Mouse (Mus musculus) ovary, postnatal 14 days (tissue): Measurements from ENCODE around the gene Hamp2.
A peak's percentile ranks its signal among the peaks of the same experiment; 100 is the strongest.
"Not testable (repeated sequence)": the region's sequence is repeated elsewhere in the genome, so short reads cannot be mapped to it uniquely, and the experiment has no call there.

Source experiments
- DNase-seq: peaks from one replicate; pipeline ENCODE4 v3.0.0; 2022; ENCODE audit warnings: low spot score

Gene Hamp2

DNA sequence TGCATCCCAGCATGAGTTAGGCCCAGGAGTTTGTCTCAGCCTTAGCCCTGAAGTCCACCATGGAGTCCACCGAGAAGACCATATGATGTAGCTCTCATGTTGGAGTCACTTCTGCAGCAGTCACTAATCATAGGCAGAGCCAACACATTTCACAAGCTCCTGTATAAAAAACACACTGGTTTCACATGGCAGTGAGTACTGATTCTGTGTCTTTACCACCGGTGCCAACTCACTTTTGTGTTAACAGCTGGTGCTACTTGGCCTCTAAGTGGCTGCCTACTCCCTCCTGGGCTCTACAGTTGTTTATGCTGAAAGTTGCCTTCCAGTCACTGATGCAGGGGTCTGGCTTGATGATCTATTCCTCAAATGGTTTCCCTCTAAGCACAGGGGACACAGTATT is at the start of gene Hamp2:
Gene Hamp2, minus strand, starts transcription at position 101 of the 400 bp plus-strand sequence.
- not testable (repeated sequence) for DNase-seq

DNA sequence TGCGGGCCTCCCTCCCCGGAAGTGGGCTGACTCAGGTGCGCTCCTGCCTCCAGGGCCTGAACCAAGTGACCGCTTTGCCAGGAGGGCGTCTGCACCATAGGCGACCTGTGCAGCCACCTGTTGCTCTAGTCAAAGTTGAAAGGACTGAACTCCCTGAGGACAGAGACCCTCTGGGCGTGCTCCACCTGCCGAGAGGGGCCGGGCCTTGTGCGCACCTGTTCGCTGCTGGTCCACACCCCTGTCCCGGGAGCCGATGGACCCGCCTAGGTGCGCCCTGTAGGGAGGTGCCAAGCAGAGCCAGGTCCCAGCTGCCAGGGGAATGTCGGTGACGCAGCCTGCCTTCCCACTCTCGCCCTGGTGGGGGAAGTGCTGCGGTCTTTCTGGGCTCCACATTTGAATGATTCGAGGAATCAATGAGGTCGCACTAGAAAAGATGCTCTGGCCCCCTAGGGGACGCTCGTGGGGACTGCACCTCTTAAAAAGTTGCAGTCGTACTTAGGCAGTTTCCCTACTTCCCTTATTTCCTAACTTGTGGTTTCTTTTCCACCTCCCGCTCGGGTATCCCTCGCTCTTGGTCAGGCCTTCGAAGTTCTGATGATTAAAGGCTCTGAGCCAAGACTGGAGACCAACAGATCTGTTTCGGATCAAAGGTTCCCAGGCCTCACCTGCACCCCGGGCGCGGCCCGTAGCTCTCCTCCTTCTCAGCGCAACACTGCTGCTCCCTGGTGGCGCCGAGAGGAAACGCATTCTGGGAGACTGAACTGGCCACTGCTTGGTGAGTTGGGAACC is 49.2 kb upstream of the Hamp2 start, which contains the start of gene Fam187b:
Gene Fam187b, plus strand, starts transcription at position 290 of the 789 bp plus-strand sequence.
- DNase-seq, result peak; percentile 86

DNA sequence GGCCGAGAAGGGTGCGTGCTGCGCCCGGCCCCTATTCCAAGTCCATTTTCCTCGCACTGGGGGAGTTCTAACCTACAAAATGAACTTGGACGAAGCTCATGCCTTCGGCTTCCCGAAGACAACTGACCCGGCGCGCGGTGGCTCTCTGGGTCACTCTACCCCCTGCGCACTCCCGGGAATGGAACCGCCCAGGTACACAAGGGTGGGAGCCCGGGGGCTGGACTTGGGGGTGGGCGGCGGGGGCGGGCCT is 48.7 kb upstream of the Hamp2 start, which contains the start of gene Lsr:
Gene Lsr, minus strand, starts transcription at position 214 of the 250 bp plus-strand sequence.
- no peak for DNase-seq

DNA sequence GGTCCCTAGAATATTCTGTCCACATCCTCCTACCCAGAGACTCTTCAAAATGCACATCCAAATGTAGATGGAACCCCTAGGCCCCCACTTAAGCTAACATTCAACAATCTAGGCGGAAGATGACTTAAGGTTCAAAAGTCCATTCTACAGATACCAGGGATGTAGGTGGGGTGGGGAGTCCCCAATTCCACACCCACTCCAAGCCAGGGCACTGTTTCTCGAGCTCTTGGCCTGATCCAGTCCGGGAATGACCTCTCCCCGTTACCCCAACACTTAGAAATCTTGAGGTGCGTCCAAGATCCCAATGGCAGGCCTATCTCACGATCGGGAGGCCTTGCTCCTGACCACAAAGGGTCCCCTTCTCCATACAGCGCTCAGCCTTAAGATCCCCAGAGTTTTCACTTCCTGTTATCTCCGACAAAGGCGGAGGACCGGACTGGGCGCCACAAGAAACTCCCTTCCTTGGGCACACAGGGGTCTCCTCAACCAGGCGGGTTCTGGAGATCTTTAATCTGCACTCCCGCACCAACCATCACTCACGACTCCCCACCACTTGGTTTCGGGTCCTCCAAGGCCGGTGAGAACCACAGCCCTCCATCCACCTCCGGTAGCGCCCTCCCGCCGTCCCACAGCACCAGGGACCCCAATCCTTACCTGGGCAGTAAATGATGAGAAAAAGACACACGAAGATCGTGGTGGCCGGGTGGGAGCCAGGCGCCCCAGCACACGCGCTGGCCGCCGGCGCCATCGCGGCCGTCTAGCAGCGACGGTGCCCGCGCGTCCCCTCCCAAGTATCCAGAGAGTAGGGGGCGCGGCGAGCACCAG is 48.2 kb upstream of the Hamp2 start:
- DNase-seq, result no peak

DNA sequence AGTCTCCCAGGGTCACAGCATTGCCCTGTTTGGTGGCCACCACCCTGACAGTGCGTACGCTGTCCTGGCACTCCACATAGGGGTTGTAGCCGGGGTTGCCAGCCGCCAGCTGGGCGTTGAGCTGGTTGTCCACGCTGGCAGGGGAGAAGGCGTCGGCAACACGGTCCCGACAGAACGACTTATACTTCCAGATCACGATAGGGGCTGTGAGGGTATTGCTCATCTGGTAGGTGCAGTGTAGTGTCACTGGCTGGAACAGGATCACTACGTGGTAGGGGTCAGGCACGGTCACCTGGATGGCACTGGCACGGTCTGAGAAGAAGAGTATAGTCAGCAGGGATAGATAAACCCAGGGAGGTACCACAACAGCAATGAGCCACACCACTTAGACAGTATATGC is 47.4 kb upstream of the Hamp2 start:
- no peak for DNase-seq

DNA sequence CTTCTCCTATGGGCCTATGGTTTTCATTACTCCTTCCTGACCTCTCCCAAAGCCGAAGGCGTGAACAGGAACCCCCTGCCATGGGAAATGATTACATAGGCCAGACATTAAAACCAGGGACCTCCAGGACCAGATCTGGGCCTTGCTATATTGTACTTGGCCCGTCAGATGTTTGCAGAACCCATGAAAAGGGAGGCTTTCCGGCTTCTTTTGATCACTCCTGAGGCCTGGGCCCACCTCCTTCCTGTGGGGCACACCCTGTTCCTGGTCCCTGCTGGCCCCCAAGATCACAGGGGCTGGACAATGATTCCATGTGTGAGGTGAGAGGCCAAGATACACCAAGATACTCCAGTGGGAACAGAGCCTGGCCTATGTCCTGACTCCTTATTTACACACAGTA is 44.7 kb upstream of the Hamp2 start:
- DNase-seq, result no peak

DNA sequence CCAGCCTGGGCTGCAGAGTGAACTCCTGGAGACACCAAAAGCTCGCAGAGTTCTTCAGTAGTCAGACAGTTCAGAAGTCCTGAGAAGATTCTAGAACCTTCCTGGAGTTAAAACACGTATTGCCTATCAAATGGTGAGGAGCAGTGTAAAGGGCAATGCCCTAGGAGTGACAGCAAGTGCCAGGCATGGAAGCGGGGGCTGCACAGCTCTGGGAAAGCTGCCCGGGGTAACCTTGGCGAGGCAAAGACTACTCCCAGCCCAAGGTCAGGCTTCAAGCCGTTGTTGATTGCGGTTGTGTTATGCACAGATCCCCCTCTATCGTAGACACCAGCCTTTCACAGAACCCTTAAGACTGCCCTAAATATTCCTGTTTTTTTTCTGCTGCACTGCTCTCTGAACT is 44.1 kb upstream of the Hamp2 start:
- no peak for DNase-seq

DNA sequence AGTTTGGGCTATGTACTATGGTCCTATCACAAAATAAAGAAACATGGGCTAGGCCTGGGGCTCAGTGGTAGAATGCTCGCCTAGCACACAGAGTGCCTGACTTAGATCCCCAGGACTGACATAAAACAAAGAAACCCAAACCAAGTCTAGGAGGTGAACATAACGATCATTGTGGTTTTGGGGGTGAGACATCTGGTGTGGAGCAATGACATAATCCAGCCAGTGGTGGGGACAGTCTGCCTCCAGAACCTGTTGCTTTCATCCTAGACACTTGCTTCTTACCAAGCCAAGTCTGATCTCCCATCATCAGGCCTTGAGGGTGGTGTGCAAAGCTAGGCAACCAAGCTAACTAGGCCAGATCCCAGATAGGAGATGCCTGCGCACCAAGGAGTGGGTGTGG is 42.2 kb upstream of the Hamp2 start:
- DNase-seq, result no peak

DNA sequence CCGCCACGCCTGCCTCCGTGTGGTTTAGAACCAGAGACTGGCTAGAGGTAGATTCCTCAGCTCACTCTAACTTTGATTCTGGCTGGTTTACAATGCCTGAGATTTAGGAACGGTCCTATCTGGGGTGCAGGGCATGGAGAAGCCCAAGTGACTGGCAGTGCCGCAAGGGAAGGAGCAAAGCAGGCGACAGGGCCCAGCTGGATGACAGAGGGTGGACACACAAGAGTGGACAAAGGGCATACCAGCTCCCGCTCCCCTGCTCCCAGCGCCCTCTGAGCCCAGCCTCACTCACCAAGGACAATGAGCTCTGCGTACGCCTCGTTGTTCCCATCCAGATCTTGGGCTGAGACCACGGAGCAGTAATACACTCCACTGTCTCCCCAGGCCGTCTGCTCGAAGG is 41.2 kb upstream of the Hamp2 start:
- no peak for DNase-seq

DNA sequence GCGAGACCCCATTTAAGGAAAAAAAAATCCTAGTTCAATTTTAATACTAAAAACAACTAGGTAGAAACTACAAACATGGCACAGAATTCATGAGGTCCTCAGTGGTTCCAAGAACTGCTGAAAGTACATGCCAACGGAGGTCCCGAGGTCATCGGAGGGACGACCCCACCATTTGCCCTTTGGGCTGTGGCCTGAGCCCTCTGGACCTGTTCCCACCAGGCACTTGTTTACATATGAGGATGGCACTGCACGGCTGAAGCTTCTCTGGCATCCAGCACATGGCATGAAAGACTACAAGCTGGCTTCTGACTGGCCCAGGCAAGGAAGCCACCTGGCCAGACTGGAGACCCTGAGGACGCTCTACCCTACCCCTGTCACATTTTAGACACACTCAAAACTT is 39.9 kb upstream of the Hamp2 start:
- no peak for DNase-seq

DNA sequence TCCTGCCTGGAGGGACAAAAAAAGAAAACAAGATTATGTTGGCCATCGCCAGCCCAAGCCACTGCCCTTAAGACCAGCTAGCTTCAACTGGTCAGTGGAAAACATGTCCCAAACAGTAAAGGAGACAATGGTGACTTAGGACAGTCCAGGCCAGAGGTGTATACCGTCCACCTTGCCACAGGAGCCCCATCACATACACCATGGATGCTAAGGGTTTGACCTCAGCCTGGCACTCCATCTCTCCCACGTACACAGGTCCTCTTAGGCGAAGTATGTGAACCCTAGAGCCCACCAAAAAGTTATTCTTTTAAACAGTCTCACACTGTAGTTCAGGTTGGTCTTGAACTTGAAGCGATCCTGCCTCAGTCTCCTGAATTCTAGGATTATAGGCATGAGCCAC is 38.4 kb upstream of the Hamp2 start:
- no peak for DNase-seq

DNA sequence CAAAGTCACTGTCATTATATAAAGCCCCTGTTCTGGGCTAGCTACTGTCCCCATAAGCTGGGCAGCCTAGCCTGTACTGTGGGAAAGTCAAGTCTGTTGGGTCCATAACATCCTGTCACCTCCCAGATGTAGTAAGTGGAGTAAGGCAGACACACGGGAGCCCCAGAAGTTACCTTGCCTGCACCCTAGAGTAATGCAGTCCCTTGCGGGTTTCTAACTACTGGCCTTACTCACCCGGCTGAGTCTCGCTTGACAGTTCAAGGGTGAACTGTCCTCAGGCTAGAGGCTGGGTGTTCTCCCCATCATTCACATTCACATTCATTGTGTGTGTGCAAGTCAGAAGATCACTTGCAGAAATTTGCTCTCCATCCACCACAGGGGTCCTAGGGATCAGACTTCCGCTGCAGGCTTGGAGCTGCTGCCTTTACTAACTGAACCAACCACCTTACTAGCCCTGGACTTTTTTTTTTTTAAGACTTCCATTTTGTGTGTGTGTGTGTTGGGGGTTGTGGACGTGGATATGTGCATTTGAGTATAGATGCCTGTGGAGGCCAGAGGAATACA is 35.4 kb upstream of the Hamp2 start:
- DNase-seq, result no peak

DNA sequence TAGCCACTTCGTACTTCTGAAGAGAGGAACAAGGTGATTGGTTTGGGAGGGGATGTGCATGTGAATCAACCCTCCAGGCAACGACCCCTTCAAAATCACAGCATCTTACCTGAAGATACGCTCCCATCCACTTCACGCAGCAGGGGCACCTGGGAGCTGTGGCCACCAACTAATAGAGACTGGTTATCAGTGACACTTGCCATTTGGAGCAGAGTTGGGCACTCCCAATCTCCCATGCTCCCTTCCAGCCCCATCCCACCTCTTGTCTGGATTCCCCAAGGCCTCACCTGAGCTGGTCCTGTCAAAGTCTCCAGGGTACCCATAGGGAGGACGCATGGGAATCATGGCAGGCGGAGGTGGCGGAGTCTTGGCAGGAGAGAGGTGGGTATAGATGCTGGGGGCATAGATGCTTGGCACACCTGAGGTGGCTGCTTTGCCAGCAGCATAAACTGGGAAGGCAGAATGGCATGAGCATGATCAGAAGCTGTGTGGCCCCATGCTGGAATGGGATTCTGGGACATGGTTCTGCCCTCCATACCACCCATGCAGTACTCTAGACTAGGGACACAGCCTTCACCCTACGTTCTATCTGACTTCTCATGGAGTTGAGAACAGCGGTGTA is 34.5 kb upstream of the Hamp2 start:
- DNase-seq, result no peak

DNA sequence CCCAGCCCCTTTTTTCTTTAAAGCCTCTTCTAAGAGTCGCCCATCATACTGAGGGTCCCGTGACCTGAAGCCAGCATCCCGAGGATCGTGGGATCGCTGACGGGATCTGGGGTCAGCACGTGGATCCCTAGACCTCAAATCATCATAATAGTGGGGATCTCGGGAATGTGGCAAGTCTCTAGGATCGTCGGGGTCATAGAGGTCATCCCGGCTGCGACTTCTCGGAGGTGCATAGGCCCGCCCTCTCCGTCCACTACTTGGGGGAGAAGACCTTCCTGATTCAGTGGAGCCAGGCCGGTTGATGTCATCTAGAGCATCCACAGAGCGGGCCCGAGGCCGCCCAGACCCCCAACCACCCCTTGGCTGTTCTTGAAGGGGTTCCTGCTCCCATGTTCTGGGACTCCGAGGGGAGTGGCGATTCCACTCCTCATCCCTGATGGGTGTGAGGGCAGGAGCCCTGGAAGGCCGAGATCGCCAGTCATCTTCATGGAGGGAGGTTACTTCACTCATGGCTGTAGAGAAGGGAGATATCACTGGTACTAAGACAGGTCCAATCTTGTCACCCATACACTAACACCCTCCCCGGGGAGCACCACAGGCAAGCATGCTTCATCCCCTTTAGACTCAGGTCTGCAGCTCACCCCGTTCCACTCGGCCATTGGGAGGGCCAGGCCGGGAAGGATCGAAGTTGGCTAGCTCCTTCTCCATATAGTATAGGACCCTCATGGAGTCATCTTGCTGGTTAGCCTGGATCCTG is 33.8 kb upstream of the Hamp2 start:
- DNase-seq, result no peak

DNA sequence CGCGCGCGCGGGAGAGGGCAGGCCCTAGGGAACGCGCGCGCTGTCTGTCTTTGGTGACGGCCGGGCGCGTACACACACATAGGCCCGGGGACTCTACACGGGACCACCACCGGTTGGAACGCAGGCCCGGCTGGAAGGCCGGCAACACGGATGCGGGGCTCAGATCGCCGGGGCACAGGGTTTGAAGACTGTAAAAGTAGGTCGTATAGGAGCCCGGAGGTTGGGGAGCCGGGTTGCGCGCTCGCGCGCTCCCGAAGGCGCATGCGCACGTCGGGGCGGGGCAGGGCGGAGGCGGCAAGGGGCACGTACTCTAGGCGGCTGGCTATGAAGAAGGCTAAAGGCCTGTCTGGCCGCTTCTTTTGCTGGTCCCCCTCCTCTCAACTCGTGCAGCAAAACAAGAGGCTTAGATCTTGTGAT is 32.9 kb upstream of the Hamp2 start:
- DNase-seq, result peak; percentile 85

DNA sequence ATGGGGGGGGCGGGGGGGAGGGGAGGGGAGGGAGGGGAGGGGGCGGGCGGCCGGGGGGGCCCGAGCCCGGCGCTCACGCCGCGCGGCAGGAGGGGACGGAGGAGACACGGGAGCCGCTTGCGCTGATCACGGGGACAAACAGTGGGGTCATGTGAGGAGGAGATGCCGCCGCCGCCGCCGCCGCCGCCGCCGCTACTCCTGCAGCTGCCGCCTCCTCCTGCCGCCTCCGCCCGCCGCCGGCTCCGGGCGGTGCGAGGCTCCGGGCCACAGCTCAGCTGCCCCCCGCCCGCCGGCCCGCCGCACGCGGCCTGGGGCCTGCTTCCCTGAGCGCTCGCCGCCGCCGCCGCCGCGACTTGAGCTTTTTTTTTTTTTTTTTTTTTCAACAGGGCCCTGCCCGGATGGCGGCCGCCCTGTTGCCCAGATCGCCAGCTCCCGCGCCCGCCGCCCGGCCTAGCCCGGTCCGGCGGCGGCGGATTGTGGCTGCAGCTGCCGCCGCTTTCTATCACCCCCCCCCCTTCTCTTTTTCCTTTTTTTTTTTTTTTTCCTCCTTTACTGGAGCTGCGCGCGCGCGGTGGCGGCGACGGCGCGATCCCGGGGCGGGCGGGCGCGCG is 32.4 kb upstream of the Hamp2 start, which contains the start of gene Usf2:
Gene Usf2, minus strand, starts transcription at position 48 of the 611 bp plus-strand sequence.
- peak; percentile 62 for DNase-seq

DNA sequence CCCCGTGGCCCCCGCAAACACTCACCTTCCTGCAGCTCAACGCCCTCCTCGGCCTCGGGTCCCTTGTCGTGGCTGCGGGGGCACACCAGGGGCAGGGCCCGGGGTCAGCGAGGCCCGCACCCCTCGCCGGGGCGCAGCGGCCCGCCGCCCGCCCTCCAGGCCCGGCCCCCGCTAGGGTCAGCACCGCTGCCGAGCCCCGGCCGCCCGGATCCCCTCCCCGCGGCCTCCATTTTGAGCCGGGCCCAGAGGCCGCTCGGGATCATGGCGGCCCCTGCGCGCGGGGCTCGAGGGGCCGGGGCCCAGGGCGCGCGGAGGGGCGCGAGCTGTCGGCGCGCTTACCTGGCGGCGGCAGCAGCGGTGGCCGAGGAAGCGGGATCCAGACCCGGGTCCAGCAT is 31.9 kb upstream of the Hamp2 start:
- DNase-seq, result no peak

DNA sequence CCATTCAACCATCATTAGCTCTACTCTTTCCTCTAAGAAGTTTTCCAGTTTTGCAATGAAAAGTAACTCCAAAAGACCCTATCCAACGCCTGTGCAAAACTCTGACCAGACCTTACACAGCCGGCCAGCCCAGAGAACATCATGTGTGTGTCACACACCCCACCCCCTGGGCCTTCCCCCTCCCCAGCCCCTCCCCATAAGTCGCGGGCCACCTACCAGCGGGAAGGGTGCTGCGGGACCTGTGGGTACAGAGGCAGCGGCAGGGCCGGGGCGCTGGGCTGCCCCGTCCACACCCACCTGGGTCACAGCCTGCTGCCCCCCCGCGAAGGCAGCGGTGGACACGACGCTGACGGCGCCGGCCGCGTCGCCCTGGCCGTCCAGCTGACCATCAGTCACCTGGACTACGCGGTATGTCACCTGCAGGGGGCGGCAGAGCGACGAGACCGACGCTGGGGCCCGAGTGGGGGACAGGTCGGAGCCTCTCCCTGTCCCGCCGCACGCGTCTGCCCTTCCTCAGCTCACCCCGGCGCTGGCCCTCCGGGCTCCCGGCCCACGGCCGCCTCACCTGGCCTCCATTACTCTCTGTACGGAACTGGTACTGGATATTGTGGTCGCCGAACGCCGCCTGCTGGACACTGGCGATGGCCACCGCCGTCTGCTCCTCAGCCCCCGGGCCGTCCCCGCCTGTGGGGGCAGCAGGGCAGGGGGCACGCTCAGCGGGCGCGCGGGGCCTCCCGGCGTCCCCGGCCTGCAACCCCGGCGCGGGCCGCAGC is 31.3 kb upstream of the Hamp2 start:
- DNase-seq, result peak; percentile 91

DNA sequence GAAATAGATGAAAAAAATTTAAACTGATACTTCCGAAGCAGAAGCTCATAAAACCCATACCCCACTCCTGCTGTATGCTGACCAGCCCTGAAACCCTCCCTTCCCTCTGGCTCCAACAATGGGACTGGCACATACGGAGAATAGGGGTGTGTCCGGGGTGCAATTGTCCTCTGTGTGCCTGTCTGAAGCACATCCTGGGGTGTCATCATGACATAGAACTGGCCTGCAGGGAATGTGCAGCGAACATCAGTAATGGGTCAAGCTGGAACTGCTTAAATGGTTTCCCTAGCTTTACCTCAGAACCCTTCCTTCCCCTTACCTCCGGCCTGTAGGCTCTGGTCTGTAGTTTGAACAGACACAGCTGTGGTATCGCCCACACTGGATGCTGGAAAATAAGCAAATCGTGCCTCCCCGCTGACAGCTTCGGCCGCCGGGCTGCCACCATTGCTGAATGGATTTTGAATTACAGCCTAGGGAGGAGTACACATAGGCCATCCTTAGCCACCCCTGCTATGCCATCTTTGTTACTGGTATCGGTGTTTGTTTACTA is 30.6 kb upstream of the Hamp2 start:
- DNase-seq, result no peak

DNA sequence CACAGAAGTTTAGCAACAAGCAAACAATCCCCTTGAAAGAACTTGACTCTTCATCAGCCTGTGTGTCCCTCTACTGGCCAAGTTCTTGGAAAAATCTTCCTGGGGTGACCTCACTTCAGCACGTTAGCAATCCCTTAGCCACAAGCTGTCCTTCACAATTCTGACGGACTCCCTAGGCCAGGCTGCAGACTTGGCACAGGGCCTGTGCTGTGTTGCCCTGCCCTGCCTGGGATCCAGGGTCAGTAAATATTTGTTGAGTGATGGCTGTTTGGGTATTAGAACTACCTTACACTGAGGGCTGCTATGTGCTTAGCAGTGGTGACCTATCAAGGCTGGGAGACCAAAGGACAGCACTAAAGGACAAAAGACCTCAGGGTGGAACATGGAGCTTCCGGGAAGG is 29.6 kb upstream of the Hamp2 start:
- DNase-seq, result no peak
